31 mouse cellular contexts compared by ENCODE assay signal in genomic region chr10:34671791-34672190, GRCm38 (mm10).
"Had no signal": no experiment of that assay in that cellular context is flagged by ENCODE, and none has a peak within 500 bp of the region (broad histone marks: within the 10 kb centered on the region; RNA-seq: fewer than 3 reads in every experiment).

No protein-coding gene starts in this region.

- H3K4me3 ChIP-seq: limb, embryonic 10.5 days; limb, embryonic 12.5 days; limb, embryonic 13.5 days; limb, embryonic 15.5 days; liver, embryonic 12.5 days; liver, embryonic 13.5 days; liver, embryonic 15.5 days; lung, embryonic 15.5 days; megakaryocyte, embryonic 14.5 days; midbrain, embryonic 10.5 days; midbrain, embryonic 12.5 days; midbrain, embryonic 13.5 days; midbrain, embryonic 15.5 days; myocyte; neural tube, embryonic 12.5 days; neural tube, embryonic 13.5 days had no signal

- DNase-seq: left cerebral cortex, postnatal 4 days; liver; liver, embryonic 13.5 days; liver, postnatal 0 days; lung, adult 18-20 months; lung, adult 2 months; lung, embryonic 14.5 days; lung, postnatal 10 days; lung, postnatal 14 days; lung, postnatal 36 days; lung, postnatal 4 days; midbrain, embryonic 14.5 days had no signal

- H3K9me3 ChIP-seq: limb, embryonic 10.5 days; limb, embryonic 12.5 days; limb, embryonic 13.5 days; limb, embryonic 15.5 days; liver, embryonic 12.5 days; liver, embryonic 13.5 days; liver, embryonic 15.5 days; lung, embryonic 15.5 days; megakaryocyte, embryonic 14.5 days; midbrain, embryonic 10.5 days; midbrain, embryonic 12.5 days; midbrain, embryonic 13.5 days; midbrain, embryonic 15.5 days; neural tube, embryonic 12.5 days; neural tube, embryonic 13.5 days had no signal

- H3K9ac ChIP-seq: limb, embryonic 12.5 days; limb, embryonic 13.5 days; limb, embryonic 15.5 days; liver, embryonic 12.5 days; liver, embryonic 13.5 days; liver, embryonic 14.5 days; liver, embryonic 15.5 days; liver, postnatal 0 days; lung, embryonic 14.5 days; lung, embryonic 15.5 days; midbrain, embryonic 12.5 days; midbrain, embryonic 13.5 days; midbrain, embryonic 15.5 days; neural tube, embryonic 12.5 days; neural tube, embryonic 13.5 days had no signal

- H3K27ac ChIP-seq: limb, embryonic 10.5 days; limb, embryonic 12.5 days; limb, embryonic 13.5 days; limb, embryonic 15.5 days; liver, embryonic 12.5 days; liver, embryonic 13.5 days; liver, embryonic 14.5 days; liver, embryonic 15.5 days; lung, embryonic 15.5 days; macrophage; midbrain, embryonic 10.5 days; midbrain, embryonic 12.5 days; midbrain, embryonic 13.5 days; midbrain, embryonic 15.5 days; neural tube, embryonic 12.5 days; neural tube, embryonic 13.5 days had no signal

- H3K36me3 ChIP-seq: limb, embryonic 10.5 days; limb, embryonic 12.5 days; limb, embryonic 13.5 days; limb, embryonic 15.5 days; liver, embryonic 12.5 days; liver, embryonic 13.5 days; liver, embryonic 15.5 days; lung, embryonic 15.5 days; midbrain, embryonic 10.5 days; midbrain, embryonic 12.5 days; midbrain, embryonic 13.5 days; midbrain, embryonic 15.5 days; neural tube, embryonic 12.5 days; neural tube, embryonic 13.5 days had no signal

- ATAC-seq: liver, embryonic 12.5 days; liver, postnatal 0 days; lung, postnatal 0 days; midbrain, embryonic 13.5 days; midbrain, embryonic 15.5 days; midbrain, embryonic 16.5 days had no signal

- H3K4me1 ChIP-seq: limb, embryonic 10.5 days; limb, embryonic 12.5 days; limb, embryonic 13.5 days; limb, embryonic 15.5 days; liver, embryonic 12.5 days; liver, embryonic 13.5 days; liver, embryonic 15.5 days; lung, embryonic 15.5 days; megakaryocyte, embryonic 14.5 days; midbrain, embryonic 10.5 days; midbrain, embryonic 12.5 days; midbrain, embryonic 13.5 days; midbrain, embryonic 15.5 days; neural tube, embryonic 12.5 days had no signal
